Mouse (Mus musculus) kidney, adult 2 months (tissue): ENCODE results near the gene Hyls1.
"Not testable (repeated sequence)": the region's sequence is repeated elsewhere in the genome, so short reads cannot be mapped to it uniquely, and the experiment has no call there.

ENCODE experiments used
- CTCF ChIP-seq: fragments of 200-500 bp; conservative IDR thresholded peaks from 2 replicates; pipeline ENCODE4 v1.5.1; 2011; ENCODE audit warnings: low read depth, mild to moderate bottlenecking, control low read depth, low read length, moderate library complexity, mixed read lengths; ENCODE audit not compliant: insufficient read depth, insufficient read length
- POLR2A ChIP-seq: fragments of 200-500 bp; IDR thresholded peaks from one replicate; pipeline ENCODE4 v1.6.1; 2011; ENCODE audit warnings: low read depth, low read length, control low read depth

DNA sequence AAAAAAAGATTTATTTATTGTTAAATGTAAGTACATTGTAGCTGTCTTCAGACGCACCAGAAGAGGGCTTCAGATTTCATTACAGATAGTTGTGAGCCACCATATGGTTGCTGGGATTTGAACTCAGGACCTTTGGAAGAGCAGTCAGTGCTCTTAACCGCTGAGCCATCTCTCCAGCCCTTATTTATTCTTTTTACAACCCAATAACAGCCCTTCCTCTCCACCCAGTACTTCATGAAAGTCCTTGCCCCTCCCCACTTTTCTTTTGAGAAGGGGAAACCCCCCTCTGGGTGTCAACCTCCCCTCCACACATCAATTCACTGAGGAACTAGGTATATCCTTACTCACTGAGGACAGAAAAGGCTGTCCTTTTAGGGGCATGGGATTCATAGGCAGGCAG lies 46.6 kb upstream of the Hyls1 start:
- not testable (repeated sequence) for TF ChIP-seq CTCF, POLR2A
